Mouse (Mus musculus) hindbrain, embryonic 14.5 days (tissue): ENCODE measurements around the gene Dact1. TPM values are rescaled to one million over a fixed set of nuclear protein-coding genes. Genes with fewer than 3 reads are reported as not detected.

Experiments
- ATAC-seq: fragments of 200-750 bp; cut with Nextera tagmentation; 2 replicates; pipeline ENCODE4 v1.8.0; 2017; ENCODE audit warnings: moderate number of reproducible peaks, mild to moderate bottlenecking, moderate TSS enrichment, moderate library complexity; ENCODE audit not compliant: low FRiP score
- DNase-seq: peaks from one replicate; pipeline ENCODE4 v3.0.0-alpha.2; 2015; ENCODE audit warnings: low spot score
- H3K27ac ChIP-seq: fragments of 300-500 bp; sonication (generic); 2 replicates; pipeline ENCODE4 v1.5.1; 2014; ENCODE audit warnings: mild to moderate bottlenecking, moderate library complexity
- H3K27me3 ChIP-seq: fragments of 300-500 bp; sonication (generic); 2 replicates; pipeline ENCODE4 v1.6.1; 2014; ENCODE audit warnings: mild to moderate bottlenecking, low read length, mixed read lengths; ENCODE audit not compliant: control insufficient read depth, insufficient read depth
- H3K36me3 ChIP-seq: fragments of 300-500 bp; sonication (generic); replicated peaks from 2 replicates; pipeline ENCODE4 v1.6.1; 2014; ENCODE audit not compliant: control insufficient read depth, insufficient read depth
- H3K4me1 ChIP-seq: fragments of 300-500 bp; sonication (generic); replicated peaks from 2 replicates; pipeline ENCODE4 v1.6.1; 2014; ENCODE audit warnings: antibody characterized with exemption, low read length, mixed read lengths; ENCODE audit not compliant: control insufficient read depth, insufficient read depth
- H3K4me2 ChIP-seq: fragments of 300-500 bp; sonication (generic); replicated peaks from 2 replicates; pipeline ENCODE4 v1.6.1; 2014; ENCODE audit warnings: mild to moderate bottlenecking, moderate library complexity
- H3K4me3 ChIP-seq: fragments of 300-500 bp; sonication (generic); replicated peaks from 2 replicates; pipeline ENCODE4 v1.5.1; 2014; ENCODE audit warnings: mild to moderate bottlenecking, low read length
- H3K9ac ChIP-seq: fragments of 300-500 bp; sonication (generic); 2 replicates; pipeline ENCODE4 v1.6.1; 2014
- H3K9me3 ChIP-seq: fragments of 300-500 bp; sonication (generic); 2 replicates; pipeline ENCODE4 v1.6.1; 2016; ENCODE audit warnings: low read length; ENCODE audit not compliant: control insufficient read depth
- WGBS: fragments of 180-500 bp; shearing (Covaris S2); extraction: QIAGEN DNeasy Blood & Tissue Kit; methylation state at CpG from one replicate; pipeline ENCODE4 v1.1.7; 2014; 5-methylcytosine and 5-hydroxymethylcytosine counted together
- polyA plus RNA-seq: library from polyadenylated mRNA; unstranded; fragments of >200 nt; fragmentation: Nextera tagmentation; extraction: Ambion mirVana; gene quantifications from 2 replicates; pipeline ENCODE4 v1.2.1, GENCODE M21; 2014

Gene Dact1
- polyA plus RNA-seq, 1 experiment from 2014 or later = 29.8 TPM

GRCm38 (mm10) chr12:71354656-71355055, 45.0 kb downstream of the Dact1 start:
- Histone ChIP-seq H3K36me3 (no peaks in the 10 kb centered on the region), H3K27me3 (no peaks in the 10 kb centered on the region), H3K4me2 (no peak overlapping the region), H3K4me3 (no peak overlapping the region), H3K9me3 (no peaks in the 10 kb centered on the region), H3K27ac (no peak overlapping the region), H3K9ac (no peak overlapping the region), H3K4me1 (peaks cover 5% of the 10 kb centered on the region; the same call in 1 of the 2 replicates)
- DNase-seq (no peak), ATAC-seq (no peak)
- WGBS = 41% methylated on average over 10 of the region's 10 CpGs

DNA sequence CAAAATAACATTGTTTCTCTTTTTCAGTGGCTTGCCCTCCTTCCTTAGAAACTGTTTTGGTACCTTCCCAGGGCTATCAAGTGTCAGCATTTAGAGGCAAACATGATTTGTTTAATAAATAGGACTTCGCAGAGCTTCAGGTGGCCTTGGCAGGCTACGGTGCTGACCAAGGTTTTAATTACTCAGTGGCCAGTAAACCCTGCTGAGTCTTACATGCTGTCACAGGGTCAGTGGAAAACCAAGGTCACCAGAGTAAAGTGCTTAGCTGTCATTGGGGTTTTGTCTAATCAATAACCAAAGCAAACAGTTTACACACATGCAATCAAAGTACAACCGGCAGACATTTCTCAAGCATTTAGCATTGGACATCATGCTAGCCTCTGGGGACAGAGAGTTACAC, 45.4 kb downstream of the Dact1 start:
- no peak overlapping the region for H3K27ac ChIP-seq
- H3K4me1 ChIP-seq = peaks cover 2% of the 10 kb centered on the region; the same call in 1 of the 2 replicates
- no peaks in the 10 kb centered on the region for H3K36me3 ChIP-seq
- H3K4me3 ChIP-seq = no peak overlapping the region
- no peak overlapping the region for H3K9ac ChIP-seq
- ATAC-seq (no peak), DNase-seq (no peak)
- no peaks in the 10 kb centered on the region for H3K9me3 ChIP-seq
- H3K4me2 ChIP-seq = no peak overlapping the region
- 58% methylated on average over 3 of the region's 3 CpGs for WGBS
- H3K27me3 ChIP-seq = no peaks in the 10 kb centered on the region

DNA sequence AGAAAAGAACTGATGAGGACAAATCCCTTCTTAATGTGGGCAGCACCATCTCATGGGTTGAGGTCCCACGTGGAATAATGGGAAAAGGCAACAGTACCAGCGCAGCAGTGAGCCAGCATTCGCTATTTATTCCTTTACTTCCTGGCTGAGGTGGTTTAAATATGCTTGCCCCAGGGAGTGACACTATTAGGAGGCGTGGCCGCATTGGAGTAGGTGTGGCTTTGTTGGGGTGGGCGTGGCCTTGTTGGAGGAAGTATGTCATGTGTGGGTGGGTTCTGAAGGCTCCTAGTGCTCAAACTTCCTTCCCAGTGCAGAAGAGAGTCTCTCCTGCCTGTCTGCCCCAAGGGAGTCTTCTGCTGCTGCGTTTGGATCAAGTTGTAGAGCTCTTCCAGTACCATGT, 51.9 kb downstream of the Dact1 start:
- Histone ChIP-seq H3K4me3 (no peak overlapping the region), H3K4me1 (peaks cover 12% of the 10 kb centered on the region; the same call in 1 of the 2 replicates), H3K36me3 (no peaks in the 10 kb centered on the region), H3K27me3 (no peaks in the 10 kb centered on the region), H3K4me2 (no peak overlapping the region), H3K9me3 (no peaks in the 10 kb centered on the region), H3K9ac (no peak overlapping the region), H3K27ac (no peak overlapping the region)
- 93% methylated on average over 7 of the region's 7 CpGs for WGBS
- ATAC-seq (no peak), DNase-seq (no peak)

DNA sequence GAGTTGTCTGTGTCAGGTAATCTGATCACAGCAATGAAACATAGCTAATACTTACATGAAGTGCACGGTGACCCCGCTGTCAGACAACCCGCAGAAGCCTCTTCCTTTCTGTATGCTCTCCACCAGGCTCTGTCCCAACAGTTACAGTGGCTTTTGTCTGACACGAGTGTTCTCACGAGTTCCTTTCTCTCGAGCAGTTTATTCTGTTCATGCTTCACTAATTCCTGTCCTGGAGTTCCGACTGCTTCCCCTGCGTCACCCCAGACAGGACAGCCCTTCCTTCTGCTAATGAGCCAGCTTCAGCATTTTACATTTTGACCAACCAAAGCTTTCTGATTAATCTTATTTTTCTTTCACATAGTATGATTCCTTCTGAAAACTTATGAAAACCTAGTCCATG, 52.7 kb downstream of the Dact1 start:
- Histone ChIP-seq H3K4me3 (no peak overlapping the region), H3K27me3 (no peaks in the 10 kb centered on the region), H3K27ac (no peak overlapping the region), H3K4me2 (no peak overlapping the region), H3K4me1 (peaks cover 12% of the 10 kb centered on the region; the same call in 1 of the 2 replicates), H3K36me3 (no peaks in the 10 kb centered on the region), H3K9ac (no peak overlapping the region), H3K9me3 (no peaks in the 10 kb centered on the region)
- WGBS = 56% methylated on average over 8 of the region's 8 CpGs
- ATAC-seq (no peak), DNase-seq (no peak)

DNA sequence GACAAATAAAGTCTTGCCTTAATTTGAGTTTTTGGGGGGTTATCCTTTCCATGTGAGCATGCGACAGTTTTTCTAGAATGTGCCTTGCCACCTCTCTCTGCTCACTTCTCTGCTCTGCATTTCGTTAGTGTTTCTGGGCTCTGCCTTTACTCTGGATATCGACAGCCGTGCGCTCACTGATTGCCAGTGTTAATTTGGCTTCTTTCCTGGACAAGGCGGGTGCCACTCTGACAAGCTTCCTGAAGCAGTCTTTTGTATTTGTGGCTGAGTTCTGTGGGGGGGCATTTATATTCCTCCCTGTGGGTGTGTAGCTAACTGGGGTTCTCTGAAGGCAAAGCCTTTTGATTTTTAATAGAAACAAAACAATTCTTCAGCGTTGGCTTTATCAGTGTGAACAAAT, 54.4 kb downstream of the Dact1 start:
- Histone ChIP-seq H3K4me1 (peaks cover 12% of the 10 kb centered on the region; the same call in 1 of the 2 replicates), H3K9ac (no peak overlapping the region), H3K27me3 (no peaks in the 10 kb centered on the region), H3K36me3 (no peaks in the 10 kb centered on the region), H3K9me3 (no peaks in the 10 kb centered on the region), H3K27ac (no peak overlapping the region), H3K4me2 (no peak overlapping the region), H3K4me3 (no peak overlapping the region)
- ATAC-seq = no peak
- DNase-seq = no peak
- 56% methylated on average over 7 of the region's 7 CpGs for WGBS

- 81% methylated on average over 3 of the region's 3 CpGs for WGBS
- Histone ChIP-seq H3K4me1 (peaks cover 12% of the 10 kb centered on the region; the same call in 1 of the 2 replicates), H3K4me2 (no peak overlapping the region), H3K9me3 (no peaks in the 10 kb centered on the region), H3K27me3 (no peaks in the 10 kb centered on the region), H3K9ac (no peak overlapping the region), H3K36me3 (no peaks in the 10 kb centered on the region), H3K27ac (no peak overlapping the region), H3K4me3 (no peak overlapping the region)
- DNase-seq (no peak), ATAC-seq (no peak)
Measured at GRCm38 (mm10) chr12:71364531-71364930, 54.8 kb downstream of the Dact1 start.

DNA sequence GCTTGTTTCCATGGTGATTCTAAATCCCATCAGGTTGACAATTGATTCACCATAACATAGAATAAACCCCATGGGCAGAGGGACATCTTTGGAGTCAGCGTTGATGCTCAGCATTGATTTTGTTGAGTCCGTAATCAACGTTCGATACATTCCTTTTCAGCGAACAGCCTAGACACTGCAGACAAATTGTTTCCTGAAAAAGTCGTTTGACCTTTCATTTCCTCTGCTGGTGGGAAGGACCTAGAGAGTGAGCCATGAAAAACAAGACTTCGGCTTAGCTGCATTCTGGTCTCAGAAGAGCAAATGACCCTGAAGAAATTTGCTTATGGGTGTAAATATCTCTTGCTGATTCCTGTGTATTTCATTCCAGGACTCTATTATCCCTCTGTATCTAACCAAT, 55.5 kb downstream of the Dact1 start:
- Histone ChIP-seq H3K4me3 (no peak overlapping the region), H3K9ac (no peak overlapping the region), H3K27ac (no peak overlapping the region), H3K4me2 (no peak overlapping the region), H3K9me3 (no peaks in the 10 kb centered on the region), H3K36me3 (no peaks in the 10 kb centered on the region), H3K27me3 (no peaks in the 10 kb centered on the region), H3K4me1 (peaks cover 12% of the 10 kb centered on the region; the same call in 1 of the 2 replicates)
- DNase-seq = no peak
- 60% methylated on average over 7 of the region's 7 CpGs for WGBS
- no peak for ATAC-seq

DNA sequence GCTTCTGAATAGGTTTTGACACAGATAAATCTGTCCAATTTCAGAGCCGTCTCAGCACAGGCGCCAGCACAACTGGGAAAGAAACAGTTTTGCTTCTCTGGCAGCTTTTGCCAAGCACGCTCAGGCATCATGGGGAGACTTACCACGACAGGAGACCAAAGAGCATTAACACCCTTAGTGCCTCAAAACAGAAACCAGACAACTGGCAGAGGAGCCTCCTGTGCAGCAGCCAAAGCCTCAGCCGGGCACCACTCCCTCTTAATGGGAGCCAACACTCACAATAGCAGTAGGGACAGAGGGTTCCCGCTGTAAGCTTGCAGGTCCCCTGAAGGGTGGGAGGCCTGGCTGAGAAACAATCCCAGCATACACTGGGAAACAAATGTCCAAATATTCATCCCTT, 56.5 kb downstream of the Dact1 start:
- Histone ChIP-seq H3K4me2 (no peak overlapping the region), H3K36me3 (no peaks in the 10 kb centered on the region), H3K9ac (no peak overlapping the region), H3K4me3 (no peak overlapping the region), H3K27ac (peak overlapping the region; percentile 49), H3K27me3 (no peaks in the 10 kb centered on the region), H3K4me1 (peaks cover 12% of the 10 kb centered on the region; the same call in 1 of the 2 replicates), H3K9me3 (no peaks in the 10 kb centered on the region)
- DNase-seq (no peak), ATAC-seq (no peak)
- 32% methylated on average over 6 of the region's 6 CpGs for WGBS

- H3K36me3 ChIP-seq = no peaks in the 10 kb centered on the region
- no peak overlapping the region for H3K4me3 ChIP-seq
- H3K4me2 ChIP-seq = no peak overlapping the region
- H3K4me1 ChIP-seq = peaks cover 13% of the 10 kb centered on the region; the same call in 1 of the 2 replicates
- DNase-seq (no peak), ATAC-seq (no peak)
- 82% methylated on average over 5 of the region's 5 CpGs for WGBS
- H3K27me3 ChIP-seq = no peaks in the 10 kb centered on the region
- H3K9me3 ChIP-seq = no peaks in the 10 kb centered on the region
- H3K27ac ChIP-seq = no peak overlapping the region
- H3K9ac ChIP-seq = no peak overlapping the region
Measured at GRCm38 (mm10) chr12:71368631-71369030, 58.9 kb downstream of the Dact1 start.
